Mouse (Mus musculus) neural tube, embryonic 13.5 days (tissue): Measurements from ENCODE around the gene Rab4b. TPM values are rescaled to one million over a fixed set of nuclear protein-coding genes. Genes with fewer than 3 reads are reported as not detected.

Experiments used
- ATAC-seq: fragments of 200-750 bp; cut with Nextera tagmentation; 2 replicates; pipeline ENCODE4 v1.8.0; 2017; ENCODE audit warnings: low read depth, mild to moderate bottlenecking, moderate TSS enrichment, moderate library complexity
- H3K27ac ChIP-seq: fragments of 300-500 bp; sonication (generic); replicated peaks from 2 replicates; pipeline ENCODE4 v1.5.1; 2015; ENCODE audit warnings: moderate library complexity, mild to moderate bottlenecking, inconsistent platforms
- H3K27me3 ChIP-seq: fragments of 300-500 bp; sonication (generic); 2 replicates; pipeline ENCODE4 v1.6.1; 2015; ENCODE audit warnings: mild to moderate bottlenecking, inconsistent platforms
- H3K36me3 ChIP-seq: fragments of 300-500 bp; sonication (generic); 2 replicates; pipeline ENCODE4 v1.6.1; 2015; ENCODE audit warnings: mild to moderate bottlenecking, inconsistent platforms
- H3K4me1 ChIP-seq: fragments of 300-500 bp; sonication (generic); replicated peaks from 2 replicates; pipeline ENCODE4 v1.6.1; 2015; ENCODE audit warnings: inconsistent platforms
- H3K4me2 ChIP-seq: fragments of 300-500 bp; sonication (generic); 2 replicates; pipeline ENCODE4 v1.6.1; 2015; ENCODE audit warnings: inconsistent platforms, mild to moderate bottlenecking, moderate library complexity
- H3K4me3 ChIP-seq: fragments of 300-500 bp; sonication (generic); 2 replicates; pipeline ENCODE4 v1.5.1; 2015; ENCODE audit warnings: mild to moderate bottlenecking, inconsistent platforms
- H3K9ac ChIP-seq: fragments of 300-500 bp; sonication (generic); 2 replicates; pipeline ENCODE4 v1.6.1; 2015; ENCODE audit warnings: moderate library complexity, mild to moderate bottlenecking, inconsistent platforms
- H3K9me3 ChIP-seq: fragments of 300-500 bp; sonication (generic); 2 replicates; pipeline ENCODE4 v1.6.1; 2016; ENCODE audit warnings: inconsistent platforms
- WGBS: fragments of 180-500 bp; shearing (Covaris S2); methylation state at CpG from one replicate; pipeline ENCODE4 v1.1.7; 2015; 5-methylcytosine and 5-hydroxymethylcytosine counted together
- polyA plus RNA-seq: library from polyadenylated mRNA; unstranded; fragments of >200 nt; fragmentation: Nextera tagmentation; extraction: Ambion mirVana; gene quantifications from 2 replicates; pipeline ENCODE4 v1.2.1, GENCODE M21; 2015

Rab4b gene
- polyA plus RNA-seq, 1 experiment from 2014 or later, result 125 TPM

DNA sequence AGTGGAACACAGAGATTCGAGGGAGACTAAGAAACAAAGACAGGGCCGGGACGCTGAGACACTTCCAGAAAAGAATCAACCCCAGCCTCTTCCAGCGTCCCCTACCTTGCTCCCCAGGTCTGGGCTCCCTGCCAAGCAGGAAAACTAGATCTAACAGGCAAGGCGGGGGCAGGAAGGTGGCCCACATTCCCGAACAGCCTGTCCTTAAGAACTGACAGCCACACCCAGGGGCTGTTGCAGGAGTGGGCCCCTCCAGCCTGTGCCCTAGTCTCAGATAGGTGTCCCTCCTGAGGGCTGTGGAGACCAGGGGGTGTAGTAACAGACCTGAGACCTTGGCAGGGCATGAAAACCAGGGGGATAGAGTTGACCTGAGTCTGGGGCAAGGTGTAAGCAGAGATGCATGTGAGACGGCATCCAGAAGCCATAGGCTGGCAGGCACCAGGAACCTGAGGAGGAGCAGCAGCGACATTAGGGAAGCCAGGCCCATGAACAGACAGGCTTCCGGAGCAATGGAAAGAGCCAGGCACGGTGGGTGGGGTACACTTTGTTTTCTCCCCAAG is 25.4 kb downstream of the Rab4b start, which contains the start of gene Cyp2t4:
Gene Cyp2t4, plus strand, starts transcription at position 510 of the 560 bp plus-strand sequence.
- no peak within 1 kb of the TSS for H3K4me3 ChIP-seq
- no peak for ATAC-seq
- no peak within 1 kb of the TSS for H3K9ac ChIP-seq
- H3K27me3 ChIP-seq, result no peaks in the 10 kb centered on the region
- WGBS, result 77% methylated on average over 10 of the region's 10 CpGs
- H3K27ac ChIP-seq, result no peak within 1 kb of the TSS
- no peaks in the 10 kb centered on the region for H3K9me3 ChIP-seq
- H3K4me1 ChIP-seq, result no peaks in the 10 kb centered on the region
- H3K36me3 ChIP-seq, result peaks cover 12% of the 10 kb centered on the region
- H3K4me2 ChIP-seq, result no peak within 1 kb of the TSS

DNA sequence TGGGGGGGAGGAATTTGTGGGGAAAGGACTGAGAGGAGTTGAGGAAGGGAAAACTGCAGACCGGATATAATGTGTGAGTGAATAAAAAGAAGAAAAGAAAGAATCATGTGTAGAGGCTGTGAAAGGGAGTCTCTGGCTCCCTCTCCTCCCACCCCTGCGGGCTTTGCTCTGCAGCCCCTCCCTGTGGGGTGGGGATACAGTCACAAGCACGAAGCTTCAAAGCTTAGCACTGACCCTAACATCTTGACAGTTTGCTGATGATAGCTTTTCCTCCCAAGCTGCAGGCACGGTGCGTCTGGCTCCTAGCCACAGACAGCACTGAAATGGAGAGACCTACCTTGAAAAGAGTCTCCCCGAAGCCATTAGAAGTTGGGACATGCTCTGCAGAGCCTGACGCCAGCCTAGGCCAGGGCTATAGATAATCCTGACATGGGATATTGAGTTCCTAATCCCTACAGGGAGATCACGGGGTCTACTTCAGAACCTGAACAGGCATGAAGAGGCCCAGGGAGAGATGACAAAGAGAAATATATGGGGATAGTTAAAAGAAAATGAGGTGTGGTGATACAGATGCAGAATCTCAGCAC is 42.2 kb downstream of the Rab4b start:
- no peaks in the 10 kb centered on the region for H3K4me1 ChIP-seq
- WGBS, result 67% methylated on average over 8 of the region's 8 CpGs
- H3K4me3 ChIP-seq, result no peak overlapping the region
- no peak for ATAC-seq
- no peak overlapping the region for H3K27ac ChIP-seq
- no peaks in the 10 kb centered on the region for H3K27me3 ChIP-seq
- H3K36me3 ChIP-seq, result no peaks in the 10 kb centered on the region
- no peak overlapping the region for H3K9ac ChIP-seq
- H3K4me2 ChIP-seq, result no peak overlapping the region
- H3K9me3 ChIP-seq, result peaks cover 7% of the 10 kb centered on the region

DNA sequence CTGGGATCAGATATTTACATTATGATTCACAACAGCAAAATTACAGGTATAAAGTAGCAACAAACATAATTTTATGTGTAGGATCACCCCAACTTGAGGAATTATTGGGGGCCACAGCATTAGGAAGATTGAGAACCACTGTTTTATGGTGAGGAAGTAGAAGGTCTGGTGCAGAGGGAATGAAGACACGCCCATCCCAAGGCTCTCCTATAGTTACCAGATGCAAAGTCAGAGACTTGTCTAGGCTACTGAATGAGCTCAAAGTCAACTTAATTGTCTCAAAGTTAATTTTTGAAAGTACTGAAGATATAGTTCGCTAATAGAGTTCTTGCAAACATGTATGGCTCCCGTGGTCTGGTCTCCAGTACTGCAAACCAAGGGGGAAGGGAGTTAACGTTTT is 44.9 kb downstream of the Rab4b start:
- H3K9me3 ChIP-seq, result no peaks in the 10 kb centered on the region
- no peaks in the 10 kb centered on the region for H3K36me3 ChIP-seq
- ATAC-seq, result no peak
- H3K4me1 ChIP-seq, result no peaks in the 10 kb centered on the region
- no peaks in the 10 kb centered on the region for H3K27me3 ChIP-seq
- H3K4me2 ChIP-seq, result no peak overlapping the region
- no peak overlapping the region for H3K4me3 ChIP-seq
- H3K27ac ChIP-seq, result no peak overlapping the region
- WGBS, result 84% methylated on average over 4 of the region's 4 CpGs
- H3K9ac ChIP-seq, result no peak overlapping the region

DNA sequence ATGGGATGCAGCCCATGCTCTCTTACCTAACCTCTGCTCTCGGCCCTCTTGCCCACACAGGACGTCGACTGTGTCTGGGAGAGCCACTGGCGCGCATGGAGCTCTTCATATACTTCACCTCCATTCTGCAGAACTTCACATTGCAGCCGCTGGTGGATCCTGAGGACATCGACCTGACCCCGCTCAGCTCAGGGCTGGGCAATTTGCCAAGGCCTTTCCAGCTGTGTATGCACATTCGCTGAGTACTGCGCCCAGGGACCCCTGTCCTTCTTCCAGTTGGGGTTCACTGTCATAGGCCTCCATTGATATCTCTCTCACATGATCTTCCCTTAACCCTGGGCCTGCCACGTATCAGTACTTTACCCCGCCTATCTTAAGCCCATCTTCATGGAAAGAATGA is 45.5 kb downstream of the Rab4b start:
- no peak overlapping the region for H3K4me2 ChIP-seq
- H3K9me3 ChIP-seq, result no peaks in the 10 kb centered on the region
- ATAC-seq, result no peak
- H3K4me1 ChIP-seq, result no peaks in the 10 kb centered on the region
- H3K4me3 ChIP-seq, result no peak overlapping the region
- 68% methylated on average over 12 of the region's 12 CpGs for WGBS
- H3K9ac ChIP-seq, result no peak overlapping the region
- no peak overlapping the region for H3K27ac ChIP-seq
- no peaks in the 10 kb centered on the region for H3K36me3 ChIP-seq
- no peaks in the 10 kb centered on the region for H3K27me3 ChIP-seq

DNA sequence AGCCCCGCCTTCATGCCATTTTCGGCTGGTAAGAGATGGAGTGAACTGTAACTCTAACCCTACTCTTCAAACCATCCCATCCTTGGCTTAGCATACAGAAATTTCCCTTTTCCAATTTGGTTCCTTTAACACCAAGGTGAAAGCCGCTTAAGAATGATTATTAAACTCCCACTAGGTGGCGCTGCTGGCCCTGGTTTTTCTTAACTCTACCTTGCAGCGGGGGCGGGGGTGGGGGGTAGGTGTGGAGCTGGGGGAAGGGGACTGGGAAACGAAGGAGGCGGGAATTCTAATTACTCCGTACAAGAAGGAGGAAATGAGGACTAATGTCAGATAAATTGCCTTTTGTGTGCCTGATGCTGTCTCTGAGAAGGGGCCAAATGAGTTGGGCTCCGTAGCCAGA is 46.1 kb downstream of the Rab4b start:
- Histone ChIP-seq H3K27me3 (no peaks in the 10 kb centered on the region), H3K36me3 (no peaks in the 10 kb centered on the region), H3K4me1 (no peaks in the 10 kb centered on the region), H3K9me3 (no peaks in the 10 kb centered on the region), H3K9ac (no peak overlapping the region), H3K4me3 (no peak overlapping the region), H3K4me2 (no peak overlapping the region), H3K27ac (no peak overlapping the region)
- WGBS, result 15% methylated on average over 10 of the region's 10 CpGs
- no peak for ATAC-seq

DNA sequence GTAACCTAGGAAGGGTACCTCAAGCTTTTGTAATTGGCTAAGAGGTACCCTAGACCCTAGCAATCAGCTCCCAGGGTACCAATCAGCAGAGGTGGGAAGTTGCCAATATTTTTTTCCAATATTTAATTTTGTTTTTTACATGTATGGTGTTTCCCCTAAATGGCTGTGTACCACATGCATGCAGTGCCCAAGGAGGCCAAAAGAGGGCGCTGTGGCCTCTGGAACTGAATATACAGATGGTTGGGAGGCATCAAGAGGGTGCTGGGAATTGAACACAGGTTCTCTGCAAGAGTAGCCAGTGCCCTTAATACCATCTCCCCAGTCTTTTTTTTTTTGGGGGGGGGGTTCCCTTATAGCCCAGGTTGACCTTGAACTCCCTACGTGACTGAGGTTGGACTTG is 47.3 kb downstream of the Rab4b start:
- H3K27ac ChIP-seq, result no peak overlapping the region
- no peaks in the 10 kb centered on the region for H3K4me1 ChIP-seq
- no peak overlapping the region for H3K9ac ChIP-seq
- no peaks in the 10 kb centered on the region for H3K36me3 ChIP-seq
- ATAC-seq, result no peak
- no peak overlapping the region for H3K4me2 ChIP-seq
- no peak overlapping the region for H3K4me3 ChIP-seq
- 69% methylated on average over 2 of the region's 2 CpGs for WGBS
- H3K9me3 ChIP-seq, result no peaks in the 10 kb centered on the region
- H3K27me3 ChIP-seq, result no peaks in the 10 kb centered on the region

DNA sequence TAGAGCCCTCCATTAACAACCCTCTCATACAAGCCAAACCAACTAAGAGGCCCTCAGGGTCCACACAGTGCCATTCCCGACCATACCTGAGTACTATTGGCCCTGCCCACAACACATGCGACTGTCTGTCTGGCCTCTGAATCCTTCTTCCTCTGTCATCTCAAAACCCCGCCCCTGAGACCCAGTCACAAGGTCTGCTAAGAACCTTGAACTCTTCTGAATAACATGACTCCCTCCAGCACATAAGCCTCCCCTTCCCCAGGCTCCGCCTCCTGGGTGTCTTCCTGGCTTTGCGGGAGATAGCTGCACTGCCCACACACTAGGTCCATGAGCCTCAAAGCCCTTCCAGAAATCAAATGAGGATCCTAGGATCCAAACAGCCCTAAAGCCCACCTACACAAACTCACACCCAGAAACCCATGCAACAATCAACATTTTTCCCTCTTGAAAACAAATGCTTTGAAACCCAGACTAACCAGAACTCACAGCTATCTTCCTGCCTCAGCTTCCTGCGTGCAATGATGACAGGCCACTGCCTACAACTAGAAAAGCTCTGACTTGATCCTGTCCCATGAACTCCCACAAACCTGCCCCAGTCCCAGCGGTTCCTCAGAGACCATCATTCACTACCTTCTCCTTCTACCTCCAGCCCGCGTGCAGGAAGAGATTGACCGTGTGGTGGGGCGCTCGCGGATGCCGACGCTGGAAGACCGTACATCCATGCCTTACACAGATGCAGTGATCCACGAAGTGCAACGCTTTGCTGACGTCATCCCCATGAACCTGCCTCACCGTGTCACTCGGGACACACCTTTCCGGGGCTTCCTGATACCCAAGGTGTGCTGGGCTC is 48.0 kb downstream of the Rab4b start:
- Histone ChIP-seq H3K4me1 (no peaks in the 10 kb centered on the region), H3K27me3 (no peaks in the 10 kb centered on the region), H3K9me3 (no peaks in the 10 kb centered on the region), H3K4me3 (no peak overlapping the region), H3K27ac (no peak overlapping the region), H3K36me3 (no peaks in the 10 kb centered on the region), H3K4me2 (no peak overlapping the region), H3K9ac (no peak overlapping the region)
- no peak for ATAC-seq
- 85% methylated on average over 22 of the region's 22 CpGs for WGBS

DNA sequence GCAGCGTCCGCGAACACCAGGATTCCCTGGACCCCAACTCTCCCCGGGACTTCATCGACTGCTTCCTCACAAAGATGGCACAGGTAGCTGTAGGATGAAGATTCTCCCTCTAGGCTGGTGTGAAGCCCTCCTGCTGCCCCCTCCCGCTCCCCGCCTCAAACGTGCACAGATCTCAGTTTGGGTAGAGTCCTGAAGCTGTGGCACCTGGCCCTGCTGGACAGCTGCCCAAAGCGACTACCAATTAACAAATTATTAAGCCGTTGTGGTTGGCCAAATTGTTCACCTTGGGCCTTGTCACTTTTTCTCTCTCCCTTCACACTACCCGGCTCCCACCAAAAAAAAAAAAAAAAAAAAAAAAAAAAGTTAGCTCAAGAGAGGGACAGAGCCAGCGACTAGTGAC is 48.9 kb downstream of the Rab4b start:
- no peak overlapping the region for H3K4me3 ChIP-seq
- H3K27ac ChIP-seq, result no peak overlapping the region
- H3K36me3 ChIP-seq, result no peaks in the 10 kb centered on the region
- H3K9ac ChIP-seq, result no peak overlapping the region
- H3K27me3 ChIP-seq, result no peaks in the 10 kb centered on the region
- WGBS, result 92% methylated on average over 12 of the region's 12 CpGs
- no peak for ATAC-seq
- H3K4me2 ChIP-seq, result no peak overlapping the region
- H3K4me1 ChIP-seq, result no peaks in the 10 kb centered on the region
- no peaks in the 10 kb centered on the region for H3K9me3 ChIP-seq

DNA sequence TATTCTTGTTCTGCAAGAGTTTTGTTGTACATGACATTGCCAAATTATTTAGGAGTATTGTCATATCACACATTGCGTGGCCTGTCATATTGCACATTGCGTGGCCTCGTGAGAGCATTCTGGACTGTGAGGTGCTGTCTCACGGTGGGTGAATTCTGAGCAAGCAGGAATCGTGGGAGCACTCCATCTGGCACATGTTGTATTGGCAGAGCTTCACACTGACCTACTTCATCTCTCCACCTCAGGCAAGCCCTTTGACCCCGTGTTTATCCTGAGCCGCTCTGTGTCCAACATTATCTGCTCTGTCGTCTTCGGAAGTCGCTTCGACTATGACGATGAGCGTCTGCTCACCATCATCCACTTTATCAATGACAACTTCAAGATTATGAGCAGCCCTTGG is 49.8 kb downstream of the Rab4b start:
- Histone ChIP-seq H3K4me3 (no peak overlapping the region), H3K27me3 (no peaks in the 10 kb centered on the region), H3K27ac (no peak overlapping the region), H3K9ac (no peak overlapping the region), H3K9me3 (no peaks in the 10 kb centered on the region), H3K36me3 (no peaks in the 10 kb centered on the region), H3K4me2 (no peak overlapping the region), H3K4me1 (no peaks in the 10 kb centered on the region)
- 93% methylated on average over 13 of the region's 13 CpGs for WGBS
- no peak for ATAC-seq

DNA sequence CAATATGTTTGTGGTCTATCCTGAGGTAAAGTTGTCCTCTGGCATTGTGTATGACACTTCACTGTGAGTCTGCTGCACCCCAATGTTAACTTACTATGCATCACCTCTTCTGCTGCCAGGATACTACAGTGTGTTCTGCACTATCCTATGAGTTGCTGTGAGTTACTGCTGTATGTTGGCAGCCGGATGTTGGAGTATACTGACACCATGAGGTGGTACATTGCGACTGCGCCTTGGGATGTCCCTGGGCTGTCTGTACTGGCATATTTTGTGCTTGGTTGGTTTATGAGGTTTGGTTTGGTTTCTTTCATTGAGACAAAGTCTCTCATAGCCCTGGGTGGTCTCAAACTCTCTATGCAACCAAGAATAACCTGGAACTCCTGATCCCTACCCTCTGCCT is 50.5 kb downstream of the Rab4b start:
- Histone ChIP-seq H3K4me1 (no peaks in the 10 kb centered on the region), H3K4me2 (no peak overlapping the region), H3K9me3 (no peaks in the 10 kb centered on the region), H3K36me3 (no peaks in the 10 kb centered on the region), H3K27me3 (no peaks in the 10 kb centered on the region), H3K27ac (no peak overlapping the region), H3K4me3 (no peak overlapping the region), H3K9ac (no peak overlapping the region)
- WGBS, result 60% methylated on average over 3 of the region's 3 CpGs
- ATAC-seq, result no peak

DNA sequence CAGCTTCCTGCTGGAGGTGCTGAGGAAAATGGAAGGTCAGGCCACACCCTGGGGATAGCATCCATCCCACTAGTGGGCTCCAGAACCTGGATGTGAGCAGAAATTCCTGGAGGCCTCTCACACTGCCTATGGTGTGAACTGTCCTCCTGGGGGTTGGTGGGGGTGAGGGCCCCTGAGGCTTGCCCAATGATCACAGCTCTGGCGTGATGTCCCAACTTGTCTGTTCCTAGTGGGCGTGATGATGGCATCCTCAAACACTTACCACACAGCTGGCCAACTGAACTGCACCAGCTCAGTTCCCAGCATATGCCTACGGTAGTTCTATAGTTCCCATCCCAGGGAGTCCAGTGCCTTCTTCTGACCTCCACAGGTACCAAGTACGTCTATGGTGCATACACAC is 53.7 kb downstream of the Rab4b start:
- H3K4me1 ChIP-seq, result no peaks in the 10 kb centered on the region
- H3K4me3 ChIP-seq, result no peak overlapping the region
- H3K9ac ChIP-seq, result no peak overlapping the region
- H3K4me2 ChIP-seq, result no peak overlapping the region
- 90% methylated on average over 4 of the region's 4 CpGs for WGBS
- no peak for ATAC-seq
- H3K27ac ChIP-seq, result no peak overlapping the region
- no peaks in the 10 kb centered on the region for H3K27me3 ChIP-seq
- H3K9me3 ChIP-seq, result no peaks in the 10 kb centered on the region
- H3K36me3 ChIP-seq, result no peaks in the 10 kb centered on the region

DNA sequence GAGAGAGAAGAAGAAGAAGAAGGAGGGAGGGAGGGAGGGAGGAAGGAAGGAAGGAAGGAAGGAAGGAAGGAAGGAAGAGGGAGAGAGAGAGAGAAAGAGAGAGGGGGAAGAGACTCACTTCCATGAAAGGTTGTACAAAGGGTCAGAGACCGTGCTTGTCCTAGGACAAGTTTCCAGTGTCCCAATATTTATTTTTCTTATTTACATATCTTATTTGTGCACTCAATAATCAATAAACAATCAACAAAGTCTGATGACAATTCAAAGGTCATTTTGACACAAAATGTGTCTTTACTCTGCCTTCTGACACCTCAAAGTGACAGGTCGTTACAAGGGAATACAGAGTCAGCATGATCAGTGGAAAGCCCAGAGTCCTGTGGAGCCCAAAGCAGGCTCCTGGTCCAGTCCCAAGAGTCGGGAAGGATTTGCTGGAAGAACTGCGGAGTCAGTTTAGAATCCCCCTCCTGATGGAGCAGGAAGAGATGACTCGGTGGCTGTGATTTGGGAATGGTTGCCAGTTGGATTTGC is 54.3 kb downstream of the Rab4b start:
- Histone ChIP-seq H3K4me1 (no peaks in the 10 kb centered on the region), H3K4me2 (no peak overlapping the region), H3K9ac (no peak overlapping the region), H3K9me3 (no peaks in the 10 kb centered on the region), H3K27me3 (no peaks in the 10 kb centered on the region), H3K4me3 (no peak overlapping the region), H3K36me3 (no peaks in the 10 kb centered on the region), H3K27ac (no peak overlapping the region)
- no peak for ATAC-seq
- WGBS, result 71% methylated on average over 5 of the region's 5 CpGs
